Mouse (Mus musculus) limb, embryonic 12.5 days (tissue): ENCODE measurements around the gene Gm7168. TPM values are rescaled to one million over a fixed set of nuclear protein-coding genes. Genes with fewer than 3 reads are reported as not detected.
"Not testable (repeated sequence)": the region's sequence is repeated elsewhere in the genome, so short reads cannot be mapped to it uniquely, and the experiment has no call there.

ENCODE experiments used
- ATAC-seq: fragments of 200-750 bp; cut with Nextera tagmentation; 2 replicates; pipeline ENCODE4 v1.8.0; 2017; ENCODE audit warnings: low read depth, moderate TSS enrichment; ENCODE audit not compliant: insufficient number of reproducible peaks, insufficient read depth, low FRiP score, low TSS enrichment
- H3K27ac ChIP-seq: fragments of 300-500 bp; sonication (generic); 2 replicates; pipeline ENCODE4 v1.5.1; 2016; ENCODE audit warnings: mild to moderate bottlenecking, moderate library complexity
- H3K27me3 ChIP-seq: fragments of 300-500 bp; sonication (generic); 2 replicates; pipeline ENCODE4 v1.6.1; 2016; ENCODE audit warnings: mild to moderate bottlenecking, moderate library complexity
- H3K36me3 ChIP-seq: fragments of 300-500 bp; sonication (generic); 2 replicates; pipeline ENCODE4 v1.6.1; 2016; ENCODE audit warnings: mild to moderate bottlenecking, moderate library complexity
- H3K4me1 ChIP-seq: fragments of 300-500 bp; sonication (generic); replicated peaks from 2 replicates; pipeline ENCODE4 v1.6.1; 2016
- H3K4me2 ChIP-seq: fragments of 300-500 bp; sonication (generic); 2 replicates; pipeline ENCODE4 v1.6.1; 2016; ENCODE audit warnings: mild to moderate bottlenecking, moderate library complexity
- H3K4me3 ChIP-seq: fragments of 300-500 bp; sonication (generic); replicated peaks from 2 replicates; pipeline ENCODE4 v1.5.1; 2016; ENCODE audit warnings: mild to moderate bottlenecking
- H3K9ac ChIP-seq: fragments of 300-500 bp; sonication (generic); replicated peaks from 2 replicates; pipeline ENCODE4 v1.6.1; 2016; ENCODE audit warnings: mild to moderate bottlenecking, moderate library complexity
- H3K9me3 ChIP-seq: fragments of 300-500 bp; sonication (generic); 2 replicates; pipeline ENCODE4 v1.6.1; 2016; ENCODE audit warnings: mild to moderate bottlenecking, moderate library complexity
- WGBS: fragments of 180-500 bp; shearing (Covaris S2); methylation state at CpG from one replicate; pipeline ENCODE4 v1.1.7; 2016; 5-methylcytosine and 5-hydroxymethylcytosine counted together
- polyA plus RNA-seq: library from polyadenylated mRNA; unstranded; fragments of >200 nt; fragmentation: Nextera tagmentation; extraction: Ambion mirVana; gene quantifications from 2 replicates; pipeline ENCODE4 v1.2.1, GENCODE M21; 2016

The Gm7168 gene
- polyA plus RNA-seq, 1 experiment from 2014 or later, result not detected

GRCm38 (mm10) chr17:13930421-13930820 lies 17.8 kb upstream of the Gm7168 start:
- no peaks in the 10 kb centered on the region for H3K4me1 ChIP-seq
- H3K27ac ChIP-seq, result no peak overlapping the region
- H3K27me3 ChIP-seq, result no peaks in the 10 kb centered on the region
- no peak overlapping the region for H3K4me3 ChIP-seq
- no peak overlapping the region for H3K4me2 ChIP-seq
- no peaks in the 10 kb centered on the region for H3K9me3 ChIP-seq
- H3K9ac ChIP-seq, result no peak overlapping the region
- 79% methylated on average over 9 of the region's 9 CpGs for WGBS
- no peak for ATAC-seq
- H3K36me3 ChIP-seq, result no peaks in the 10 kb centered on the region

- H3K4me1 ChIP-seq, H3K4me2 ChIP-seq, ATAC-seq, H3K9ac ChIP-seq, H3K36me3 ChIP-seq, H3K4me3 ChIP-seq, H3K27me3 ChIP-seq, H3K27ac ChIP-seq, H3K9me3 ChIP-seq: not testable (repeated sequence)
- 91% methylated on average over 2 of the region's 2 CpGs for WGBS
These were observed 12.8 kb upstream of the Gm7168 start for GRCm38 (mm10) chr17:13935364-13935763.

GRCm38 (mm10) chr17:13937787-13938186 lies 10.4 kb upstream of the Gm7168 start:
- Histone ChIP-seq H3K4me3 (no peak overlapping the region), H3K9me3 (no peaks in the 10 kb centered on the region), H3K4me2 (no peak overlapping the region), H3K36me3 (no peaks in the 10 kb centered on the region), H3K4me1 (no peaks in the 10 kb centered on the region), H3K27me3 (no peaks in the 10 kb centered on the region), H3K27ac (no peak overlapping the region), H3K9ac (no peak overlapping the region)
- WGBS, result 95% methylated on average over 4 of the region's 4 CpGs
- no peak for ATAC-seq

GRCm38 (mm10) chr17:13938652-13939051 lies 9.5 kb upstream of the Gm7168 start:
- H3K9me3 ChIP-seq, result no peaks in the 10 kb centered on the region
- H3K27ac ChIP-seq, result no peak overlapping the region
- H3K27me3 ChIP-seq, result no peaks in the 10 kb centered on the region
- no peaks in the 10 kb centered on the region for H3K4me1 ChIP-seq
- H3K36me3 ChIP-seq, result no peaks in the 10 kb centered on the region
- no peak overlapping the region for H3K4me3 ChIP-seq
- no peak overlapping the region for H3K9ac ChIP-seq
- 72% methylated on average over 3 of the region's 3 CpGs for WGBS
- no peak overlapping the region for H3K4me2 ChIP-seq
- no peak for ATAC-seq

- not testable (repeated sequence) for H3K36me3 ChIP-seq, H3K27me3 ChIP-seq, H3K9me3 ChIP-seq, H3K27ac ChIP-seq, ATAC-seq, H3K4me1 ChIP-seq, H3K4me3 ChIP-seq, H3K4me2 ChIP-seq, H3K9ac ChIP-seq
- 86% methylated on average over 2 of the region's 2 CpGs for WGBS
These were observed 8.9 kb upstream of the Gm7168 start for GRCm38 (mm10) chr17:13939231-13939630.

- no peak overlapping the region for H3K27ac ChIP-seq
These were observed 7.7 kb upstream of the Gm7168 start for GRCm38 (mm10) chr17:13940487-13940886.

GRCm38 (mm10) chr17:13951570-13951969 lies 3.4 kb downstream of the Gm7168 start:
- not testable (repeated sequence) for H3K4me2 ChIP-seq

More at GRCm38 (mm10) chr17:13940487-13940886, 7.7 kb upstream of the Gm7168 start:
- H3K9me3 ChIP-seq, result no peaks in the 10 kb centered on the region
- H3K4me2 ChIP-seq, result no peak overlapping the region
- WGBS, result 71% methylated on average over 1 of the region's 1 CpGs
- H3K9ac ChIP-seq, result no peak overlapping the region
- no peaks in the 10 kb centered on the region for H3K36me3 ChIP-seq
- H3K4me1 ChIP-seq, result no peaks in the 10 kb centered on the region
- no peak for ATAC-seq
- H3K27me3 ChIP-seq, result no peaks in the 10 kb centered on the region
- H3K4me3 ChIP-seq, result no peak overlapping the region

GRCm38 (mm10) chr17:13958129-13958528 lies 10.0 kb downstream of the Gm7168 start:
- H3K27ac ChIP-seq, H3K27me3 ChIP-seq, H3K9ac ChIP-seq, ATAC-seq, H3K4me3 ChIP-seq, H3K4me1 ChIP-seq, H3K9me3 ChIP-seq, H3K4me2 ChIP-seq, H3K36me3 ChIP-seq: not testable (repeated sequence)
- 53% methylated on average over 1 of the region's 2 CpGs for WGBS

More at GRCm38 (mm10) chr17:13951570-13951969, 3.4 kb downstream of the Gm7168 start:
- not testable (repeated sequence) for H3K27me3 ChIP-seq, H3K9ac ChIP-seq, H3K4me3 ChIP-seq, H3K27ac ChIP-seq, H3K4me1 ChIP-seq, H3K36me3 ChIP-seq, H3K9me3 ChIP-seq, ATAC-seq
- WGBS, result 72% methylated on average over 1 of the region's 1 CpGs

- not testable (repeated sequence) for ATAC-seq, H3K36me3 ChIP-seq, H3K4me3 ChIP-seq, H3K27ac ChIP-seq, H3K4me1 ChIP-seq, H3K9me3 ChIP-seq, H3K4me2 ChIP-seq, H3K27me3 ChIP-seq, H3K9ac ChIP-seq
- 96% methylated on average over 3 of the region's 3 CpGs for WGBS
These were observed 14.1 kb downstream of the Gm7168 start for GRCm38 (mm10) chr17:13962245-13962644.

- not testable (repeated sequence) for H3K9me3 ChIP-seq, H3K9ac ChIP-seq, H3K4me2 ChIP-seq, H3K27ac ChIP-seq, ATAC-seq, H3K4me1 ChIP-seq, H3K36me3 ChIP-seq, H3K4me3 ChIP-seq, H3K27me3 ChIP-seq
- 65% methylated on average over 1 of the region's 2 CpGs for WGBS
These were observed 16.9 kb downstream of the Gm7168 start for GRCm38 (mm10) chr17:13965048-13965447.

GRCm38 (mm10) chr17:13969917-13970316 lies 21.7 kb downstream of the Gm7168 start:
- H3K9me3 ChIP-seq, H3K4me1 ChIP-seq, H3K9ac ChIP-seq, ATAC-seq, H3K4me3 ChIP-seq, H3K4me2 ChIP-seq, H3K27ac ChIP-seq, H3K36me3 ChIP-seq, H3K27me3 ChIP-seq: not testable (repeated sequence)
- WGBS, result 50% methylated on average over 1 of the region's 2 CpGs

GRCm38 (mm10) chr17:13970796-13971195 lies 22.6 kb downstream of the Gm7168 start:
- H3K27me3 ChIP-seq, result not testable (repeated sequence)
- WGBS, result 74% methylated on average over 5 of the region's 5 CpGs

More at GRCm38 (mm10) chr17:13970796-13971195, 22.6 kb downstream of the Gm7168 start:
- H3K4me1 ChIP-seq, H3K4me3 ChIP-seq, H3K36me3 ChIP-seq, H3K27ac ChIP-seq, H3K9me3 ChIP-seq, H3K9ac ChIP-seq, H3K4me2 ChIP-seq, ATAC-seq: not testable (repeated sequence)
